Mouse (Mus musculus): ENCODE results near the gene Cacna1i. TPM values are rescaled to one million over a fixed set of nuclear protein-coding genes. Genes with fewer than 3 reads are reported as not detected.

Gene Cacna1i
- polyA plus RNA-seq, 1 experiment, result 36.5 TPM

GRCm38 (mm10) chr15:80366899-80367298, 79.9 kb downstream of the Cacna1i start:
- TF ChIP-seq CTCF (IDR thresholded peaks at IDR 0.05; ENCODE audit: extremely low read depth, insufficient read depth, low read length), result no peak
- TF ChIP-seq POLR2A (IDR thresholded peaks at IDR 0.05; ENCODE audit: extremely low read depth, insufficient read depth, low read length), result no peak
- no peak overlapping the region for H3K4me3 ChIP-seq (ENCODE audit: insufficient read depth, low read length)
- H3K4me1 ChIP-seq (ENCODE audit: control insufficient read depth, insufficient read depth, low read length), result peaks cover 10% of the 10 kb centered on the region
- H3K27ac ChIP-seq (ENCODE audit: insufficient read depth, low read length), result no peak overlapping the region

GRCm38 (mm10) chr15:80373219-80373964, 86.4 kb downstream of the Cacna1i start:
- Histone ChIP-seq H3K4me1 (ENCODE audit: control insufficient read depth, insufficient read depth, low read length) (no peaks in the 10 kb centered on the region), H3K4me3 (ENCODE audit: insufficient read depth, low read length) (no peak overlapping the region), H3K27ac (ENCODE audit: insufficient read depth, low read length) (no peak overlapping the region)
- TF ChIP-seq POLR2A (IDR thresholded peaks at IDR 0.05; ENCODE audit: extremely low read depth, insufficient read depth, low read length) (no peak), CTCF (IDR thresholded peaks at IDR 0.05; ENCODE audit: extremely low read depth, insufficient read depth, low read length) (no peak)

GRCm38 (mm10) chr15:80374854-80375253, 87.8 kb downstream of the Cacna1i start:
- no peak for TF ChIP-seq POLR2A (IDR thresholded peaks at IDR 0.05; ENCODE audit: extremely low read depth, insufficient read depth, low read length)
- TF ChIP-seq CTCF (IDR thresholded peaks at IDR 0.05; ENCODE audit: extremely low read depth, insufficient read depth, low read length), result no peak
- Histone ChIP-seq H3K27ac (ENCODE audit: insufficient read depth, low read length) (no peak overlapping the region), H3K4me3 (ENCODE audit: insufficient read depth, low read length) (no peak overlapping the region), H3K4me1 (ENCODE audit: control insufficient read depth, insufficient read depth, low read length) (no peaks in the 10 kb centered on the region)

- TF ChIP-seq CTCF (IDR thresholded peaks at IDR 0.05; ENCODE audit: extremely low read depth, insufficient read depth, low read length), result no peak
- TF ChIP-seq POLR2A (IDR thresholded peaks at IDR 0.05; ENCODE audit: extremely low read depth, insufficient read depth, low read length), result no peak
- no peaks in the 10 kb centered on the region for H3K4me1 ChIP-seq (ENCODE audit: control insufficient read depth, insufficient read depth, low read length)
- no peak overlapping the region for H3K4me3 ChIP-seq (ENCODE audit: insufficient read depth, low read length)
- no peak overlapping the region for H3K27ac ChIP-seq (ENCODE audit: insufficient read depth, low read length)
Measured at GRCm38 (mm10) chr15:80387185-80387584, 100.1 kb downstream of the Cacna1i start.

- Histone ChIP-seq H3K4me3 (ENCODE audit: insufficient read depth, low read length) (no peak overlapping the region), H3K4me1 (ENCODE audit: control insufficient read depth, insufficient read depth, low read length) (no peaks in the 10 kb centered on the region), H3K27ac (ENCODE audit: insufficient read depth, low read length) (no peak overlapping the region)
- TF ChIP-seq CTCF (IDR thresholded peaks at IDR 0.05; ENCODE audit: extremely low read depth, insufficient read depth, low read length) (no peak), POLR2A (IDR thresholded peaks at IDR 0.05; ENCODE audit: extremely low read depth, insufficient read depth, low read length) (no peak)
Measured at GRCm38 (mm10) chr15:80391791-80392190, 104.8 kb downstream of the Cacna1i start.

GRCm38 (mm10) chr15:80395035-80395434, 108.0 kb downstream of the Cacna1i start:
- TF ChIP-seq CTCF (IDR thresholded peaks at IDR 0.05; ENCODE audit: extremely low read depth, insufficient read depth, low read length) (no peak), POLR2A (IDR thresholded peaks at IDR 0.05; ENCODE audit: extremely low read depth, insufficient read depth, low read length) (no peak)
- H3K27ac ChIP-seq (ENCODE audit: insufficient read depth, low read length), result no peak overlapping the region
- H3K4me1 ChIP-seq (ENCODE audit: control insufficient read depth, insufficient read depth, low read length), result no peaks in the 10 kb centered on the region
- no peak overlapping the region for H3K4me3 ChIP-seq (ENCODE audit: insufficient read depth, low read length)

GRCm38 (mm10) chr15:80399451-80399850, 112.4 kb downstream of the Cacna1i start:
- TF ChIP-seq POLR2A (IDR thresholded peaks at IDR 0.05; ENCODE audit: extremely low read depth, insufficient read depth, low read length) (no peak), CTCF (IDR thresholded peaks at IDR 0.05; ENCODE audit: extremely low read depth, insufficient read depth, low read length) (no peak)

GRCm38 (mm10) chr15:80401387-80401898, 114.4 kb downstream of the Cacna1i start:
- Histone ChIP-seq H3K4me1 (ENCODE audit: control insufficient read depth, insufficient read depth, low read length) (no peaks in the 10 kb centered on the region), H3K4me3 (ENCODE audit: insufficient read depth, low read length) (no peak overlapping the region), H3K27ac (ENCODE audit: insufficient read depth, low read length) (no peak overlapping the region)
- TF ChIP-seq CTCF (IDR thresholded peaks at IDR 0.05; ENCODE audit: extremely low read depth, insufficient read depth, low read length) (no peak), POLR2A (IDR thresholded peaks at IDR 0.05; ENCODE audit: extremely low read depth, insufficient read depth, low read length) (no peak)

More at GRCm38 (mm10) chr15:80399451-80399850, 112.4 kb downstream of the Cacna1i start:
- Histone ChIP-seq H3K4me1 (ENCODE audit: control insufficient read depth, insufficient read depth, low read length) (no peaks in the 10 kb centered on the region), H3K27ac (ENCODE audit: insufficient read depth, low read length) (no peak overlapping the region), H3K4me3 (ENCODE audit: insufficient read depth, low read length) (no peak overlapping the region)

- TF ChIP-seq CTCF (IDR thresholded peaks at IDR 0.05; ENCODE audit: extremely low read depth, insufficient read depth, low read length) (no peak), POLR2A (IDR thresholded peaks at IDR 0.05; ENCODE audit: extremely low read depth, insufficient read depth, low read length) (no peak)
- no peaks in the 10 kb centered on the region for H3K4me1 ChIP-seq (ENCODE audit: control insufficient read depth, insufficient read depth, low read length)
- H3K27ac ChIP-seq (ENCODE audit: insufficient read depth, low read length), result no peak overlapping the region
- H3K4me3 ChIP-seq (ENCODE audit: insufficient read depth, low read length), result no peak overlapping the region
Measured at GRCm38 (mm10) chr15:80401980-80402379, 114.9 kb downstream of the Cacna1i start.

- TF ChIP-seq POLR2A (IDR thresholded peaks at IDR 0.05; ENCODE audit: extremely low read depth, insufficient read depth, low read length) (no peak), CTCF (IDR thresholded peaks at IDR 0.05; ENCODE audit: extremely low read depth, insufficient read depth, low read length) (no peak)
Measured at GRCm38 (mm10) chr15:80407873-80408272, 120.8 kb downstream of the Cacna1i start.

More at GRCm38 (mm10) chr15:80407873-80408272, 120.8 kb downstream of the Cacna1i start:
- H3K4me3 ChIP-seq (ENCODE audit: insufficient read depth, low read length), result no peak overlapping the region
- H3K27ac ChIP-seq (ENCODE audit: insufficient read depth, low read length), result no peak overlapping the region
- H3K4me1 ChIP-seq (ENCODE audit: control insufficient read depth, insufficient read depth, low read length), result no peaks in the 10 kb centered on the region
